Mouse (Mus musculus): ENCODE measurements around the gene Cspg4.

DNA sequence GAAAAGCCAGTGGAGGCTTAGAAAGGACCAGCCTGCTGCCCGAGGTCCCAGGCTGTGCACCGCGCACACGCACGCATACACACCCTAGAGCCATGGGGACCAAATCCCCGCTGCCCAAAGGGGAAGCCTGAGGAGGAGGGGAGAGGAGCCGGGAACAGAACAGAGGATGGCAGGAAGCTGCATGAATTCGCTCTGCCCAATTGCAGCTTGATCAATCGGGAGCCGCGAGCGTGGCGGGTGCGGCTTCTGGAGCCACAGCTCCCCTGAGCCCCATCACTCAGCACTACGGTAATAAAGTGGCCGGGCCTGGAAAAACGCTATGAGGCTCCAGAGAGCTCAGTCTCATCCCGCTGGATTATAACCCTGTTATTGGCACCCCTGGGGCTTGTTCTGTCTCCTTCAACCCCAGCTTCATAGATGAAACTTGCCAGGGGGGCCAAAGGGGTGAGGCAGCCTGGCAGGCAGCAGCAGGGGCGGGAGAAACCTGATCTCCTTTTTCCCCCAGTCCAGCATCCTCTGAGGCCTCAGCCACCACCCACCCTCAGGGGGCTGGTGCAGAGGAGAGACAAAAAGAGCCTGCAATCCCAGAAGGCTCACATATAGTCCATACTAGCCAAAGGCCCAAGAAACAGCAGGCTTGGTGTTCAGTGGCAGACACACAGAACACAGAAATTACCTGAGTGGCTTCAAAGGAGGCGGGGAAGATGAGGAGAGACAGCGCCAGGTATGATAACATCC is 39.2 kb upstream of the Cspg4 start:
- no peak for TF ChIP-seq POLR2A (IDR thresholded peaks at IDR 0.05; ENCODE audit: low read depth, low read length)
- no peak for TF ChIP-seq CTCF (conservative IDR thresholded peaks at IDR 0.05; ENCODE audit: insufficient read depth, insufficient read length, low read depth, low read length)
